Mouse (Mus musculus) intestine, embryonic 14.5 days (tissue): Measurements from ENCODE around the gene Nudt22. TPM values are rescaled to one million over a fixed set of nuclear protein-coding genes. Genes with fewer than 3 reads are reported as not detected.

Experiments used
- ATAC-seq: fragments of 200-750 bp; cut with Nextera tagmentation; replicated peaks from 2 replicates; pipeline ENCODE4 v1.8.0; 2017; ENCODE audit warnings: low read depth, moderate number of reproducible peaks, moderate TSS enrichment, moderate library complexity; ENCODE audit not compliant: low FRiP score, low TSS enrichment
- DNase-seq: peaks from one replicate; pipeline ENCODE4 v3.0.0-alpha.2; 2018; ENCODE audit warnings: low spot score
- H3K27ac ChIP-seq: fragments of 300-500 bp; sonication (generic); 2 replicates; pipeline ENCODE4 v1.5.1; 2014; ENCODE audit warnings: low read depth, mild to moderate bottlenecking, control low read depth
- H3K27me3 ChIP-seq: fragments of 300-500 bp; sonication (generic); replicated peaks from 2 replicates; pipeline ENCODE4 v1.6.1; 2014; ENCODE audit warnings: low read length, control low read depth; ENCODE audit not compliant: control insufficient read depth, insufficient read depth
- H3K36me3 ChIP-seq: fragments of 300-500 bp; sonication (generic); 2 replicates; pipeline ENCODE4 v1.6.1; 2014; ENCODE audit warnings: low read length, control low read depth; ENCODE audit not compliant: control insufficient read depth, insufficient read depth
- H3K4me1 ChIP-seq: fragments of 300-500 bp; sonication (generic); replicated peaks from 2 replicates; pipeline ENCODE4 v1.6.1; 2014; ENCODE audit warnings: low read length, control low read depth, mixed read lengths; ENCODE audit not compliant: control insufficient read depth, insufficient read depth
- H3K4me2 ChIP-seq: fragments of 300-500 bp; sonication (generic); 2 replicates; pipeline ENCODE4 v1.6.1; 2014; ENCODE audit warnings: low read length
- H3K4me3 ChIP-seq: fragments of 300-500 bp; sonication (generic); 2 replicates; pipeline ENCODE4 v1.5.1; 2014; ENCODE audit warnings: low read depth, low read length, control low read depth, mixed read lengths
- H3K9ac ChIP-seq: fragments of 300-500 bp; sonication (generic); 2 replicates; pipeline ENCODE4 v1.6.1; 2014; ENCODE audit warnings: mild to moderate bottlenecking, low read length
- H3K9me3 ChIP-seq: fragments of 300-500 bp; sonication (generic); 2 replicates; pipeline ENCODE4 v1.6.1; 2016; ENCODE audit warnings: low read length, control low read depth; ENCODE audit not compliant: control insufficient read depth
- WGBS: fragments of 180-500 bp; shearing (Covaris S2); extraction: QIAGEN DNeasy Blood & Tissue Kit; methylation state at CpG from one replicate; pipeline ENCODE4 v1.1.7; 2014; 5-methylcytosine and 5-hydroxymethylcytosine counted together
- polyA plus RNA-seq: library from polyadenylated mRNA; unstranded; fragments of >200 nt; fragmentation: Nextera tagmentation; extraction: Ambion mirVana; gene quantifications from 2 replicates; pipeline ENCODE4 v1.2.1, GENCODE M21; 2014

Gene Nudt22
- polyA plus RNA-seq, 1 experiment from 2014 or later = 14.6 TPM

DNA sequence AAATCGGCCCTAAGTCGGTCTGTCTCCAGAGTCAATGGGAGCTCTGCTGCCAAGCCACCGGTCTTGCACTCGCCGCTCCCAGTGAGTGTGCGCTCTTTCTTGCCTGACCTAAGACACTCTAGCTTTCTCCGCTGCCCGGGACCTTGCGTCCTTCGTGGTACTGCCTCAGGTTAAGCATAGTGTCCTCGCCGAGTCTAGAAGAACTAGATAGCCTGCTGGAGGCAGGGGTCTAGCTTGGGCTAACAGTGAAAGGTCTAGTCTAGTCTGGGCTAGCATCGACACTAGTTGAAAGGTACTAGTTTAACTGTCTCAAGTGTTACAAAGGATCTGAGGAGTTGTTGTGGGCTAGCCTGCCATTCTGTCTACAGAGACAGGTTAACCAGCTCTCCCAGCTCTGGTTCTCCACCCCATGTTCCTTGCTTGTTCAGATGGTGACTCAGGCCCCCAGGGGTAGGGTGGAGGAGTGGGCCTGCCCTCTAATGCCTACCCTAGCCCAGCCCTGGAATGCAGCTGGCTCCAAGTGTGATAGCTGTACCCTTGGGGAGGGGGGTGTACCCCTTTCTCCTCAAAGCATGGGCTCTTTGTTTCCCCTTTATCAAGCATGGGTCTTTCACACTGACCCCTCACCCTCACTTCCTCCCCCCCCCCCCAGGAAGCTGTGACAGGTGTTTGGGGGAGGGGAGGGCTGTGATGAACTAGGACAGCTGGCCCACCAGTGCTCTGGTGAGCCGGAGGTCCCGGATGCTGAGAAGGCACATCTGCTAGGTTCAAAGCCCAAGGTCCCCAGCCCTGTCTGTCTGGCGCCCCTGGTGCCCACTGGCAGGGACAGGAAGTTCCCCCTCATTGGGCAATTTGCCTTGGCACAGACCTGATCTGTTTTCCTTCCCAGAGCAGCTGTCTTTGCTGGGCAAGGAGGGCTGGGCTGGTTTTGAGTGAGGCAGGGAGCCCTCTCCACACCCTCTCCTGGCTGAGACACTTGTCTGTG, 20.1 kb downstream of the Nudt22 start, which contains the start of gene Plcb3:
TSS of gene Plcb3 (minus strand) at position 934 of the 985 bp plus-strand sequence.
- ATAC-seq = no peak
- H3K4me1 ChIP-seq = peaks cover 36% of the 10 kb centered on the region

GRCm38 (mm10) chr19:6974211-6975205, 21.4 kb downstream of the Nudt22 start, which contains the start of gene Ppp1r14b:
Gene Ppp1r14b, plus strand, starts transcription at chr19:6974968.
- H3K9me3 ChIP-seq = no peaks in the 10 kb centered on the region
- 1% methylated on average over 70 of the region's 84 CpGs for WGBS
- H3K27ac ChIP-seq = peak within 1 kb of the TSS; percentile 86
- peak within 1 kb of the TSS; percentile 98 for H3K4me3 ChIP-seq
- H3K36me3 ChIP-seq = peaks cover 22% of the 10 kb centered on the region
- H3K4me1 ChIP-seq = peaks cover 47% of the 10 kb centered on the region
- H3K4me2 ChIP-seq = peak within 1 kb of the TSS; percentile 92
- peak within 1 kb of the TSS; percentile 81 for H3K9ac ChIP-seq
- DNase-seq = peak; percentile 93
- ATAC-seq = peak; percentile 54
- H3K27me3 ChIP-seq = no peaks in the 10 kb centered on the region

More for the DNA sequence above, 20.1 kb downstream of the Nudt22 start, which contains the start of gene Plcb3:
- Histone ChIP-seq H3K36me3 (peaks cover 22% of the 10 kb centered on the region), H3K9ac (peak within 1 kb of the TSS; percentile 81), H3K4me3 (peak within 1 kb of the TSS; percentile 98), H3K27me3 (no peaks in the 10 kb centered on the region), H3K4me2 (peak within 1 kb of the TSS; percentile 92), H3K27ac (peak within 1 kb of the TSS; percentile 86), H3K9me3 (no peaks in the 10 kb centered on the region)
- WGBS = 2% methylated on average over 16 of the region's 16 CpGs
- peak; percentile 79 for DNase-seq

DNA sequence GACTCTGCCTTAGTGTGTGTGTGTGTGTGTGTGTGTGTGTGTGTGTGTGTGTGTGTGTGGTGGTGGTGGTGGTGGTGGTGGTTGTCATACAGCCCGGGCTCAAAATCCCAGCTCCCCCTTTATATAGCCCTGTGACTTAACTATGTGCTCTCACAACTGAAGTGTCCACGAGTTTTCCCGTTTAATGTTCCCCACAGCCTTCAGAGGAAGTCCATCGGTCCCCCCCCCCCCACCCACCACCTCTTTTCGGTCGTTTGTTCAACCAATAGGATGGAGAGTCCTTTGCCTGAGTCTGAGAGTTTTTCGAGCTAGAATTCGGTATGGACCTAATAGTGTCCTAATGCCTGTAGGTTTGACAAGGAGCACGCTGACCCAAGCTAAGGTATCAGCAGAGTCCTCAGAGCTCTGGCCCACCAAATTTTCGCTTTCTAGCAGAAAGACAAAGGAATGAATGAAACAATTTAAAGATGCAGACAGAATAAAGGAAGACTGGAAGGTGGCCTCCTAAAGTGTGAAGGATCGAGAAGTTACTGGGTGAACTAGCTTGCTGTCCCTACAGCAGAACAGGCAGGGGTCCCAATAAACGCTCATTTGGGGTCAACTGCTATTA, 22.2 kb downstream of the Nudt22 start:
- Histone ChIP-seq H3K9ac (peak overlapping the region; percentile 81), H3K9me3 (no peaks in the 10 kb centered on the region), H3K27me3 (no peaks in the 10 kb centered on the region), H3K36me3 (peaks cover 22% of the 10 kb centered on the region), H3K27ac (no peak overlapping the region), H3K4me1 (peaks cover 41% of the 10 kb centered on the region), H3K4me3 (peak overlapping the region; percentile 98), H3K4me2 (peak overlapping the region; percentile 92)
- no peak for DNase-seq
- no peak for ATAC-seq
- 34% methylated on average over 12 of the region's 12 CpGs for WGBS

- Histone ChIP-seq H3K4me3 (no peak overlapping the region), H3K4me1 (peaks cover 46% of the 10 kb centered on the region), H3K9ac (no peak overlapping the region), H3K4me2 (no peak overlapping the region), H3K27ac (peak overlapping the region; percentile 14; the same call in 1 of the 2 replicates), H3K36me3 (peaks cover 9% of the 10 kb centered on the region), H3K27me3 (no peaks in the 10 kb centered on the region), H3K9me3 (no peaks in the 10 kb centered on the region)
- 80% methylated on average over 13 of the region's 13 CpGs for WGBS
- peak; percentile 52 for DNase-seq
- no peak for ATAC-seq
These were observed 23.5 kb downstream of the Nudt22 start for GRCm38 (mm10) chr19:6972247-6972917.

DNA sequence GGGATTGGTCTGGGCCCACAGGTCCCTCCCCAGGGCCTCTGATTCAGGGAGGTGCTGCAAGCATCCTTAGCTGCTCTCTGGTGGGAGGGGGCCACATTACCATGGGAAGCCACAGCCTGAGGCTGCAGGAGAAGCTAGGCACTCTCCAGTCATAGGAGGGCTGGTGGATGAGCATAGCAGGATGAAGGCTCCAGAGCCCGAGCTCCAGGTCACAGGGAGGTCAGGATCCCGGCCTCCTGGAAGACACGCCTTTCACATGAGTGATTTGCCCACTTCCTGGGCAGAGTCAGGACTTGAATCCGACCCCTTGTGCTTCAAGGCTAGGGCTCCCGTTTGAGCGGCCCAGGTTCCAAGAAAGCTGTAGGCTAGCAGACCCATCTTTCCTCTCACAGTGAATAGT, 24.3 kb downstream of the Nudt22 start:
- H3K4me1 ChIP-seq = peaks cover 46% of the 10 kb centered on the region
- 0 out of 2 replicates have a peak overlapping the region, but pooled peaks have one; percentile 34 for H3K27ac ChIP-seq
- H3K4me2 ChIP-seq = no peak overlapping the region
- DNase-seq (peak; percentile 51), ATAC-seq (no peak)
- H3K36me3 ChIP-seq = peaks cover 5% of the 10 kb centered on the region; the same call in 1 of the 2 replicates
- 20% methylated on average over 6 of the region's 6 CpGs for WGBS
- H3K4me3 ChIP-seq = no peak overlapping the region
- no peaks in the 10 kb centered on the region for H3K9me3 ChIP-seq
- no peak overlapping the region for H3K9ac ChIP-seq
- no peaks in the 10 kb centered on the region for H3K27me3 ChIP-seq

DNA sequence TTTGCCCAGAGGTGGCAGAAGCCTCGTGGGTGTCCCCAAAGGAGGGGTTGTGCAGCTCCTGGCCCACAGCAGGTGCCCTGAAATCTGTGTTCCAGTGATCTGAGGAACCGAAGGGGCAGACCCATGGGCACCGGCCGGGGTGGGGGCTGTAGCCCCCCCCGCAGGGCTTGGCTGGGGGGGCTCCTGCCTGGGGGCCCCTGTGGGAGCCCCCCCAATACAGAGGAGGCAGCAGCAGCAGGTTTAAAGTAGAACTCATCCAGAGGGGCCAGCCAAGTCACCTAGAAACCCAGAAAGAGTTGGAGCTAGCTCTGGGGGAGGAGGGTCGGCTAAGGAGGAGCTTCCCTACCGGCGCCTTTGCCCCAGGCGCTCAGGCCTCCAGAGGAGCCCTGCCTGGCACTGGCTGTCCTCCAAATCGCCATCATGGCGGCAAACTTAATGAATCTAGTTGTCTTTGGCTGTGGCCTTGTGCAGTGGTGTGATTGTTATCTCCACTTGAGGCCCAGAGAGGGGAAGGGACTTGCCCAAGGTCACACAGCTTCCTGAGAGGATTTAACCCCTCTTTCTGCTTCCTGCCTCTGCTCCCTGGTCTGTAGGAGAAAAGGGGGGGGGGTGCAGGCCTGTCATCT, 25.3 kb downstream of the Nudt22 start:
- peak overlapping the region; percentile 72; the same call in 1 of the 2 replicates for H3K4me3 ChIP-seq

GRCm38 (mm10) chr19:6969665-6970381, 26.1 kb downstream of the Nudt22 start:
- peak; percentile 64 for ATAC-seq
- DNase-seq = peak; percentile 92
- peak overlapping the region; percentile 72 for H3K4me3 ChIP-seq
- no peaks in the 10 kb centered on the region for H3K27me3 ChIP-seq
- peaks cover 19% of the 10 kb centered on the region for H3K36me3 ChIP-seq
- H3K4me1 ChIP-seq = peaks cover 38% of the 10 kb centered on the region
- H3K4me2 ChIP-seq = peak overlapping the region; percentile 60
- H3K9ac ChIP-seq = peak overlapping the region; percentile 67
- H3K9me3 ChIP-seq = no peaks in the 10 kb centered on the region
- 1% methylated on average over 54 of the region's 55 CpGs for WGBS
- H3K27ac ChIP-seq = peak overlapping the region; percentile 69; the same call in 1 of the 2 replicates

More for the DNA sequence above, 25.3 kb downstream of the Nudt22 start:
- 22% methylated on average over 11 of the region's 11 CpGs for WGBS
- Histone ChIP-seq H3K4me1 (peaks cover 38% of the 10 kb centered on the region), H3K27ac (peak overlapping the region; percentile 34; the same call in 1 of the 2 replicates), H3K9ac (peak overlapping the region; percentile 67; the same call in 1 of the 2 replicates), H3K9me3 (no peaks in the 10 kb centered on the region), H3K27me3 (no peaks in the 10 kb centered on the region), H3K36me3 (peaks cover 12% of the 10 kb centered on the region), H3K4me2 (peak overlapping the region; percentile 60)
- no peak for ATAC-seq
- DNase-seq = no peak
